Mouse (Mus musculus) cerebellum, adult 9-11 months (tissue): Measurements from ENCODE around the gene Rfx4.

Experiments used
- DNase-seq: peaks from one replicate; pipeline ENCODE4 v3.0.0; 2022

The Rfx4 gene

GRCm38 (mm10) chr10:84755786-84756203 is at the start of gene Rfx4:
Rfx4 (plus strand) TSS chr10:84756062.
- DNase-seq, result no peak

- DNase-seq, result no peak
Measured at GRCm38 (mm10) chr10:84706543-84706942, 49.3 kb upstream of the Rfx4 start.

GRCm38 (mm10) chr10:84707226-84707625 is 48.6 kb upstream of the Rfx4 start:
- no peak for DNase-seq

- DNase-seq, result no peak
Measured at GRCm38 (mm10) chr10:84707752-84708530, 47.9 kb upstream of the Rfx4 start.

GRCm38 (mm10) chr10:84710192-84710591 is 45.7 kb upstream of the Rfx4 start:
- no peak for DNase-seq

GRCm38 (mm10) chr10:84710827-84711226 is 45.0 kb upstream of the Rfx4 start:
- no peak for DNase-seq

GRCm38 (mm10) chr10:84711479-84711878 is 44.4 kb upstream of the Rfx4 start:
- no peak for DNase-seq

- DNase-seq, result no peak
Measured at GRCm38 (mm10) chr10:84711940-84712339, 43.9 kb upstream of the Rfx4 start.

- no peak for DNase-seq
Measured at GRCm38 (mm10) chr10:84712532-84712931, 43.3 kb upstream of the Rfx4 start.

GRCm38 (mm10) chr10:84713043-84713442 is 42.8 kb upstream of the Rfx4 start:
- no peak for DNase-seq

GRCm38 (mm10) chr10:84715639-84716038 is 40.2 kb upstream of the Rfx4 start:
- no peak for DNase-seq

GRCm38 (mm10) chr10:84716581-84716980 is 39.3 kb upstream of the Rfx4 start:
- no peak for DNase-seq

- no peak for DNase-seq
Measured at GRCm38 (mm10) chr10:84722711-84723110, 33.2 kb upstream of the Rfx4 start.

- DNase-seq, result no peak
Measured at GRCm38 (mm10) chr10:84727005-84727404, 28.9 kb upstream of the Rfx4 start.

GRCm38 (mm10) chr10:84727760-84728159 is 28.1 kb upstream of the Rfx4 start:
- no peak for DNase-seq

GRCm38 (mm10) chr10:84730078-84730477 is 25.8 kb upstream of the Rfx4 start:
- no peak for DNase-seq

- DNase-seq, result no peak
Measured at GRCm38 (mm10) chr10:84730956-84731355, 24.9 kb upstream of the Rfx4 start.

- DNase-seq, result no peak
Measured at GRCm38 (mm10) chr10:84733511-84733910, 22.4 kb upstream of the Rfx4 start.

- DNase-seq, result no peak
Measured at GRCm38 (mm10) chr10:84754851-84755785, 744 bp upstream of the Rfx4 start.

GRCm38 (mm10) chr10:84756435-84757095 is 703 bp downstream of the Rfx4 start:
- DNase-seq, result no peak

- no peak for DNase-seq
Measured at GRCm38 (mm10) chr10:84757426-84758199, 1.8 kb downstream of the Rfx4 start.

GRCm38 (mm10) chr10:84758200-84758468 is 2.3 kb downstream of the Rfx4 start:
- no peak for DNase-seq
